Mouse (Mus musculus): Measurements from ENCODE around the gene Prkag3. TPM values are rescaled to one million over a fixed set of nuclear protein-coding genes. Genes with fewer than 3 reads are reported as not detected.

Prkag3 gene
- polyA plus RNA-seq, 1 experiment from 2014 or later: 6.4 TPM

DNA sequence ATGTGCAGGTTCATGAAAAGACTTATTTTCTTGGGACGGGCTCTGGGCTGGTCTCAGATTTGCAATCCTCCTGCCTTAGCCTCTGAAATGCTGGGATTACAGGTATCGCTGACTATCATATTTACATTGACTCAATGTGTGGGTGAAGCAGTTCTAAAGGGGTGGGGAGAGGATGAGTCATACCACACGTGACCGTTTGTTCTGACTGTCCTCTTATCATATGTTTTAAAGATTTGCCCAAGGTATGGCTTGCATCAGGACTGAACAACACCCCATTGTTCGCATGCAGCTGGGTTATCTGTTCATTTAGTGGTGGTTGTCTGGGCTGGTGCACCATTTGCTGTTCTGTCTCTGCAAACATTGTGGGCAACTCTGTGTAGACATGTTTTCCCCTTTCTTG, 22.3 kb downstream of the Prkag3 start:
- H3K27ac ChIP-seq (replicated peaks; ENCODE audit: low read depth, low read length): no peak overlapping the region
- H3K4me3 ChIP-seq (ENCODE audit: low read depth, low read length): no peak overlapping the region
- no peaks in the 10 kb centered on the region for H3K36me3 ChIP-seq (ENCODE audit: control insufficient read depth, insufficient read depth, low read length)
- 61% methylated on average over 5 of the region's 5 CpGs for WGBS
- H3K27me3 ChIP-seq (replicated peaks; ENCODE audit: control insufficient read depth, insufficient read depth, low read length): no peaks in the 10 kb centered on the region
- H3K9me3 ChIP-seq (ENCODE audit: control insufficient read depth, low read length): no peaks in the 10 kb centered on the region
- H3K9ac ChIP-seq (ENCODE audit: low read depth, low read length): no peak overlapping the region
- H3K4me2 ChIP-seq (ENCODE audit: low read depth, low read length): no peak overlapping the region
- DNase-seq (ENCODE audit: low spot score) (no peak), ATAC-seq (ENCODE audit: low read depth) (no peak)
- H3K4me1 ChIP-seq (ENCODE audit: control insufficient read depth, insufficient read depth, low read length): no peaks in the 10 kb centered on the region

DNA sequence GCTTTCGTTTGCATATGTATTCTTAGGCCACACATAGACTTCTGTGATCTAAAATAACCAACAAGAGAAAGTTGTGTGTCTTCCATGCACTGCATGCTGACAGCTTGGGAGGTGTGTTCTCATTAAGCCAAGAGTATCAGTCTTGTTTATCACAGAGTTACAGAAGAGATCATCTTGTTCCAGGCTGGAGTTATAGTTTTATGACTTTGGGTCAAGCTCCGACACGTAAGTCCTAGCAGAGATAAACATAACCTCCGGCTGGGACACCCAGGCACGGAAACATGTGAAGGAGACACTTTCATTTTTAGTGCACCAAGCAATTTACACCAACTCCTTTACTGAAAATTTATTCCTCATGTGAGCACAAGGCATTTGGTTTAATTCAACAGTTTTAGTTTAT, 22.9 kb downstream of the Prkag3 start:
- Histone ChIP-seq H3K27ac (replicated peaks; ENCODE audit: low read depth, low read length) (no peak overlapping the region), H3K4me1 (ENCODE audit: control insufficient read depth, insufficient read depth, low read length) (no peaks in the 10 kb centered on the region), H3K27me3 (replicated peaks; ENCODE audit: control insufficient read depth, insufficient read depth, low read length) (no peaks in the 10 kb centered on the region), H3K9me3 (ENCODE audit: control insufficient read depth, low read length) (no peaks in the 10 kb centered on the region), H3K4me2 (ENCODE audit: low read depth, low read length) (no peak overlapping the region), H3K4me3 (ENCODE audit: low read depth, low read length) (no peak overlapping the region), H3K36me3 (ENCODE audit: control insufficient read depth, insufficient read depth, low read length) (no peaks in the 10 kb centered on the region), H3K9ac (ENCODE audit: low read depth, low read length) (no peak overlapping the region)
- no peak for DNase-seq (ENCODE audit: low spot score)
- 62% methylated on average over 5 of the region's 5 CpGs for WGBS
- ATAC-seq (ENCODE audit: low read depth): no peak

DNA sequence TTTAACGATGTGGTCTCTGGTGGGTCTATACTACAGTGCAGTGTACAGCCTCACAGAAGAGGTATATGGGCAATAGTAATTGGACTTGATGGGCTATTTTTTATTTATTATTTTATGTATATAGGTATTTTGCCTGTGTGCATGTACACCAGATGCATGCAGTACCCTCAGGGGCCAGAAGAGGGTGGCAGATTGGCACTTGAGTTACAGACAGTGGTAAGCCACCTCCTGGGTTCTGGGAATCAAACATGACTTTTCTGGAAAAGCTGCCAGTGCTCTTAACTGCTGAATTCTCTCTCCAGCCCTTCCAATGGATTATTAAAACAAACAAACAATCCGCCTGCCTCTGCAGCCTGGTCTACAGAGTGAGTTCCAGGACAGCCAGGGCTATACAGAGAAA, 25.3 kb downstream of the Prkag3 start:
- WGBS: 76% methylated on average over 2 of the region's 2 CpGs
- ATAC-seq (ENCODE audit: low read depth) (no peak), DNase-seq (ENCODE audit: low spot score) (no peak)
- H3K36me3 ChIP-seq (ENCODE audit: control insufficient read depth, insufficient read depth, low read length): no peaks in the 10 kb centered on the region
- no peak overlapping the region for H3K4me2 ChIP-seq (ENCODE audit: low read depth, low read length)
- no peak overlapping the region for H3K27ac ChIP-seq (replicated peaks; ENCODE audit: low read depth, low read length)
- H3K4me3 ChIP-seq (ENCODE audit: low read depth, low read length): no peak overlapping the region
- H3K4me1 ChIP-seq (ENCODE audit: control insufficient read depth, insufficient read depth, low read length): no peaks in the 10 kb centered on the region
- H3K9me3 ChIP-seq (ENCODE audit: control insufficient read depth, low read length): no peaks in the 10 kb centered on the region
- H3K27me3 ChIP-seq (replicated peaks; ENCODE audit: control insufficient read depth, insufficient read depth, low read length): no peaks in the 10 kb centered on the region
- no peak overlapping the region for H3K9ac ChIP-seq (ENCODE audit: low read depth, low read length)

DNA sequence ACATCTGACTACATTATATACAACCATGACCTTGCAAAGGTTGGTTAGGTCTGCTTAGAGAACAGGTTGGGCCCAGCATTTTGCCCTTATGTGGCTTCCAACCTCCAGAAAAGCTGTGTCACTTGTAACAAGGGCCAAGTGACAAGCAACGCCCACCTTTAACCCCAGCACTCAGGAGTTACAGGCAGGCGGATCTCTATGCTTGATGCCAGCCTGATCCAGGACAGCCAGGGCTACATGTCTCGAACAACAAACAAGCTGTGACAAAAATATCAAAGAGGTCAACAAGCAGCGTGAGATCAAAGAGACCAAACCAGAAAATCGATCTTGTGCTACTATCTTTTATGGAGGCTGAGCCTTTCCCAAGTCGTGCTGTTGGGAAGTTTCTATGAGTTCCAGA, 27.4 kb downstream of the Prkag3 start:
- Histone ChIP-seq H3K4me2 (ENCODE audit: low read depth, low read length) (no peak overlapping the region), H3K27ac (replicated peaks; ENCODE audit: low read depth, low read length) (no peak overlapping the region), H3K9ac (ENCODE audit: low read depth, low read length) (no peak overlapping the region), H3K9me3 (ENCODE audit: control insufficient read depth, low read length) (no peaks in the 10 kb centered on the region), H3K4me3 (ENCODE audit: low read depth, low read length) (no peak overlapping the region), H3K36me3 (ENCODE audit: control insufficient read depth, insufficient read depth, low read length) (no peaks in the 10 kb centered on the region), H3K27me3 (replicated peaks; ENCODE audit: control insufficient read depth, insufficient read depth, low read length) (no peaks in the 10 kb centered on the region), H3K4me1 (ENCODE audit: control insufficient read depth, insufficient read depth, low read length) (no peaks in the 10 kb centered on the region)
- DNase-seq (ENCODE audit: low spot score) (no peak), ATAC-seq (ENCODE audit: low read depth) (no peak)
- WGBS: 65% methylated on average over 6 of the region's 6 CpGs

DNA sequence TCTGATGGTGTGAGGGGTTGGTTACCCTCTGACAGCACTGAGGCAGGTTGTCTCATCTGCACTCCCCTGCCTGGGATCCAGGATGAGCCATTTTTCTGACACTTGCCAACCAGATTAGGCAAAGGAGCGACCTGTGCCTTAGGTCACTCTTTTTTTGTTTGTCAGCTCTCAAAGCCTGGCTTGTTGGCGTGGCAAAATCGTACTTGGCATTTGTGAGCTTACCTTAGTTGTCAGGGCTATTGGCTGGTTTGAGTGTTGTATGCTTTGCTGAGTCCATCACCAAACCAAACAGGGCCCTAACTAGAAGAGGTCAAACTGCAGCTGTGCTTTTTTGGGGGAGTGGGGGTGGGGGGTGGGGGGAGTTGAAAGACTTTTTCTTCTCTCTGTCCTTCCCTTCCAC, 29.7 kb downstream of the Prkag3 start:
- Histone ChIP-seq H3K27me3 (replicated peaks; ENCODE audit: control insufficient read depth, insufficient read depth, low read length) (no peaks in the 10 kb centered on the region), H3K9me3 (ENCODE audit: control insufficient read depth, low read length) (no peaks in the 10 kb centered on the region), H3K9ac (ENCODE audit: low read depth, low read length) (no peak overlapping the region), H3K27ac (replicated peaks; ENCODE audit: low read depth, low read length) (no peak overlapping the region), H3K4me3 (ENCODE audit: low read depth, low read length) (no peak overlapping the region), H3K4me2 (ENCODE audit: low read depth, low read length) (no peak overlapping the region), H3K36me3 (ENCODE audit: control insufficient read depth, insufficient read depth, low read length) (no peaks in the 10 kb centered on the region), H3K4me1 (ENCODE audit: control insufficient read depth, insufficient read depth, low read length) (0 out of 2 replicates have a peak, but pooled peaks cover 3% of the 10 kb centered on the region)
- 64% methylated on average over 3 of the region's 3 CpGs for WGBS
- DNase-seq (ENCODE audit: low spot score): no peak
- no peak for ATAC-seq (ENCODE audit: low read depth)

DNA sequence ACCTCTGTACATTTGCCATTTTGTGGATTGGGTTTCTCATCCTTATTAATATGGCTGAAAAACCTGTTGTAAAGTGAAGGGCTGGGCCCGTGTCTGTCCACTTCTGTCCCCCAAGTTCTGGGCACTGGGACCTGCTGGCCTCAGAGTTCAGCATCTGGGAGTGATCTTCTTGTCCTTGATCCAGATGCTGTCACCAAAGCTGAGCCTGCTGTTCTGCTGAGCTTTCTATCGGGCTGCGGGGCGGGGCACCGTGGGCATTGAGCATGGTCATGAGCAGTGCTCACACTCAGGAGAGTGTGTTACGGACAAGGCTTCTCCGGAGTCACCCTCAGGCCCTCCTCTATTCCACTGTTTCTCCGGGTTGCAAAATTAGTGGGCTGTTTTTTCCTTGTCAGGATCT, 30.9 kb downstream of the Prkag3 start:
- 64% methylated on average over 8 of the region's 8 CpGs for WGBS
- DNase-seq (ENCODE audit: low spot score) (no peak), ATAC-seq (ENCODE audit: low read depth) (no peak)

DNA sequence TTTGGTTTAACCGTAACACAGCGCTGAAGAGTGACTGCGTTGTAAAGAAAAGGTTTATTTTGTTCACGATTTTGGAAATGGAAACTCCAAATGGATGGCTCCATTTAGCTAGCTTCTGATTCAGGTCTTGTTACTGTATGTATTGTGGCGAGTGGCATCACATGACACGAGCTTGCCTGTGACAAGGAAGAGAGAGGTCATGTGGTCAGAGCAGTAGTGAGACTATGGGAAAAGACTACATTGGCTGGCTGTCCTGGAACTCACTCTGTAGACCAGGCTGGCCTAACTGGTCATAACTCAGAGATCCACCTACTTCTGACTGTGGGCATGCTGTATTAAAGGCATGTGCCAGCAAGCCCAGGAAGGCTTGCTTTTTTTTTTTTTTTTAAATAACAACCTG, 33.1 kb downstream of the Prkag3 start:
- DNase-seq (ENCODE audit: low spot score): no peak
- ATAC-seq (ENCODE audit: low read depth): no peak
- no peak overlapping the region for H3K4me2 ChIP-seq (ENCODE audit: low read depth, low read length)

More for the DNA sequence above, 30.9 kb downstream of the Prkag3 start:
- Histone ChIP-seq H3K9me3 (ENCODE audit: control insufficient read depth, low read length) (no peaks in the 10 kb centered on the region), H3K27me3 (replicated peaks; ENCODE audit: control insufficient read depth, insufficient read depth, low read length) (no peaks in the 10 kb centered on the region), H3K4me1 (ENCODE audit: control insufficient read depth, insufficient read depth, low read length) (0 out of 2 replicates have a peak, but pooled peaks cover 3% of the 10 kb centered on the region), H3K27ac (replicated peaks; ENCODE audit: low read depth, low read length) (no peak overlapping the region), H3K36me3 (ENCODE audit: control insufficient read depth, insufficient read depth, low read length) (no peaks in the 10 kb centered on the region), H3K9ac (ENCODE audit: low read depth, low read length) (no peak overlapping the region), H3K4me2 (ENCODE audit: low read depth, low read length) (no peak overlapping the region), H3K4me3 (ENCODE audit: low read depth, low read length) (no peak overlapping the region)

DNA sequence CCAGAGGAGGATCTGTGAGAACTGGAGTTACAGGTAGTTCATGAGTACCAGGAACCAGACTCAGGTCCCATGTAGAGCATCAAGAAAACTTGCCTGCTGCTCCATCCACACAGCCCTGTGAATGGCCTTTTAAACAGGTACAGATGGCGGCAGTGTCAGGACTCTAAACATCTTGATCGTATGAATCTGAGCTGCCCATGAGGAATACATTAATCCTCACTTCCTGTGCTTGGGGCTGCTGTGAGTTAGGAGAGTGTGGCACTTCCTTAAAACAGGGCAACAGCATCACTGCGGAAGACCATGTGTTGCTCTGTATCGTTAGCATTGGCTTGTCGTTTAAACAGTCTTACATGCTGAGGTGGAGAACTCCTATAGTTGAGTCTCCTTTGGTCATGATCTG, 33.6 kb downstream of the Prkag3 start:
- H3K27ac ChIP-seq (replicated peaks; ENCODE audit: low read depth, low read length): no peak overlapping the region
- H3K27me3 ChIP-seq (replicated peaks; ENCODE audit: control insufficient read depth, insufficient read depth, low read length): no peaks in the 10 kb centered on the region
- ATAC-seq (ENCODE audit: low read depth) (0 out of 2 replicates have a peak, but pooled peaks have one; percentile 38), DNase-seq (ENCODE audit: low spot score) (peak; percentile 47)
- H3K9ac ChIP-seq (ENCODE audit: low read depth, low read length): no peak overlapping the region
- no peaks in the 10 kb centered on the region for H3K36me3 ChIP-seq (ENCODE audit: control insufficient read depth, insufficient read depth, low read length)
- H3K4me1 ChIP-seq (ENCODE audit: control insufficient read depth, insufficient read depth, low read length): 0 out of 2 replicates have a peak, but pooled peaks cover 9% of the 10 kb centered on the region
- 29% methylated on average over 5 of the region's 5 CpGs for WGBS
- H3K4me2 ChIP-seq (ENCODE audit: low read depth, low read length): no peak overlapping the region
- H3K9me3 ChIP-seq (ENCODE audit: control insufficient read depth, low read length): no peaks in the 10 kb centered on the region
- no peak overlapping the region for H3K4me3 ChIP-seq (ENCODE audit: low read depth, low read length)

More for the DNA sequence above, 33.1 kb downstream of the Prkag3 start:
- Histone ChIP-seq H3K9ac (ENCODE audit: low read depth, low read length) (no peak overlapping the region), H3K36me3 (ENCODE audit: control insufficient read depth, insufficient read depth, low read length) (no peaks in the 10 kb centered on the region), H3K4me1 (ENCODE audit: control insufficient read depth, insufficient read depth, low read length) (0 out of 2 replicates have a peak, but pooled peaks cover 9% of the 10 kb centered on the region), H3K9me3 (ENCODE audit: control insufficient read depth, low read length) (no peaks in the 10 kb centered on the region), H3K27ac (replicated peaks; ENCODE audit: low read depth, low read length) (no peak overlapping the region), H3K4me3 (ENCODE audit: low read depth, low read length) (no peak overlapping the region), H3K27me3 (replicated peaks; ENCODE audit: control insufficient read depth, insufficient read depth, low read length) (no peaks in the 10 kb centered on the region)
- 69% methylated on average over 6 of the region's 6 CpGs for WGBS

DNA sequence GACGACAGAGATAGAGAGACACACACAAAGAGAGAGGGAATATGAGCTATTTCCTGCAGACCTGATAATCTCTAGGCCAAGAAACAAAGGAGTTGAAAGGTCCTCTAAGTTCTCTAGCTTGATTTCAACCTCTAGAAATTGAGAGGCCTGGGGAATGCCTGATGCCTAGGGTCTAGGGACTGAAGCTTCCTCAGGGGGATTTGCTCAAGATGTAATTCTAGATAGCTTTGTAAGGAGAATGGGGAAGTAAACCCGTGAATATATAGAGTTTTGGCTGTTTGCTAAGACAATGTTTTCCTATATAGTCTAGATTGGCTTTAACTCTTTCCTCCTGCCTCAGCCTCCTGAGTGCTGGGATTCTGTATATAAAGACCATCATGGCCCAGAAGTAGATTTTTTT, 34.1 kb downstream of the Prkag3 start:
- H3K4me3 ChIP-seq (ENCODE audit: low read depth, low read length): no peak overlapping the region
- H3K4me2 ChIP-seq (ENCODE audit: low read depth, low read length): 0 out of 2 replicates have a peak overlapping the region, but pooled peaks have one; percentile 17
- no peaks in the 10 kb centered on the region for H3K27me3 ChIP-seq (replicated peaks; ENCODE audit: control insufficient read depth, insufficient read depth, low read length)
- no peaks in the 10 kb centered on the region for H3K36me3 ChIP-seq (ENCODE audit: control insufficient read depth, insufficient read depth, low read length)
- DNase-seq (ENCODE audit: low spot score): no peak
- ATAC-seq (ENCODE audit: low read depth): no peak
- H3K4me1 ChIP-seq (ENCODE audit: control insufficient read depth, insufficient read depth, low read length): 0 out of 2 replicates have a peak, but pooled peaks cover 9% of the 10 kb centered on the region
- 25% methylated on average over 2 of the region's 2 CpGs for WGBS
- no peak overlapping the region for H3K27ac ChIP-seq (replicated peaks; ENCODE audit: low read depth, low read length)
- no peaks in the 10 kb centered on the region for H3K9me3 ChIP-seq (ENCODE audit: control insufficient read depth, low read length)
- no peak overlapping the region for H3K9ac ChIP-seq (ENCODE audit: low read depth, low read length)

Data from embryonic facial prominence, embryonic 14.5 days (tissue).